Mouse (Mus musculus): ENCODE data around the gene Fitm2. TPM values are rescaled to one million over a fixed set of nuclear protein-coding genes. Genes with fewer than 3 reads are reported as not detected.

The Fitm2 gene
- 11.6 and 12.1 TPM in 2 replicates for polyA plus RNA-seq (2015; fragmentation: Nextera tagmentation; extraction: Ambion mirVana)

DNA sequence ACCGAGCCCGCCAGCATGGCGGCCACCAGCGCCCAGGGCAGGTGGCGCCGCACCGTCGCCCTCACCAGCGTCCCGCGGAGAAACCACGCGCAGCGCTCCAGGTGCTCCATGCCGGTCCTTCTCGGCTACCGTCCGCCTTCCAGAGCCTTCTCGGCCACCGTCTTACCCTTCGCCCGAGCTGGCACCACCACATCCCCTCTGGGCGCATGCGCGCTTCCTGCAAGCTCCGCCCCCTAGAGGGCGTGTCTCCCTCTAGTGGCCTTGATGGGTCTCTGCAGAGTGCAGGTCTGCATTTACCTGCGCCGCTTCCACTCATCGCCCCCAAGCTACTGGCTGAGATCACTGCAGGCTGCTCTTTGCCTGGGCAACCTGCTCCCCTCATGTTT, at the start of gene Fitm2:
TSS of gene Fitm2 (minus strand) at position 164 of the 386 bp plus-strand sequence.
- ATAC-seq (ENCODE audit: insufficient number of reproducible peaks, low FRiP score, low TSS enrichment, low read depth): peak; percentile 92
- H3K9me3 ChIP-seq (replicated peaks): no peaks in the 10 kb centered on the region
- H3K4me1 ChIP-seq: peaks cover 10% of the 10 kb centered on the region
- H3K4me3 ChIP-seq (replicated peaks): peak within 1 kb of the TSS; percentile 86
- H3K4me2 ChIP-seq (replicated peaks): peak within 1 kb of the TSS; percentile 76
- H3K36me3 ChIP-seq: peaks cover 18% of the 10 kb centered on the region; the same call in 1 of the 2 replicates
- peak within 1 kb of the TSS; percentile 79 for H3K9ac ChIP-seq
- under 1% methylated on average over 30 of the region's 30 CpGs for WGBS
- H3K27ac ChIP-seq (replicated peaks): peak within 1 kb of the TSS; percentile 71
- H3K27me3 ChIP-seq: no peaks in the 10 kb centered on the region

DNA sequence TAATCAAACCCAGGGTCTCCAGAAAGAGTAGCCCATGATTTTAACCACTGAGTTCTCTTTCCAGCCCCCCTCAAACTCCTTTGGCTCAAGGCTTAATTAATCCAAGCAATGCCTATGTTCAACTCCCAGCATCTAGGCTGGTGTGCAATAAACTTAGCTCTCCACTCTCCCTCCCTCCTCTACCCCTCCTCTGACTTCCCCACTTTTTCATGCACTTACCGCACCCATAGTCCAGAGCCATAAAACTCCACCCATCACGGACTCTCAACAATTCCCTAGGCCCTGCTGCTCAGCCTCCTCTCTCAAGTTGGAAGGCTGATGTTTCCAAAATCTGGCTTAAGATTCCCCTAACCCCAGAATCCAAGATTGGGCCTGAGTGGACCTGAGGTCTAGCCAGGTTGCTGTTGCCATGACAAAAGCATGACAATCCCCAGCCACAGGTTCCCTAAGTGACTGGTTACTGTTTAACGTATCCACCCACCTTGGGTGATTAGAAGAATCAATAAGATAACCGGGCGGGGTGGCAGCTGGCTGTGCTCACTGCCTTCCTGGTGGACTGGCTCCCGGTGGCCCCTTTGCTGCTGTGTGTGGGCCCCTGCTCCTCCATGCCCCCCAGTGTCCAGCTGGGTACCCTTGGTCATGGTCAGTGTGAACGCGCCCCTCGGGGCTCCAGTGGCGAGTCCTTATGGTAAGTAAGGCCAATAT, 34.0 kb upstream of the Fitm2 start, which contains the start of gene Hnf4a:
TSS of gene Hnf4a (plus strand) at position 509 of the 705 bp plus-strand sequence.
- no peak within 1 kb of the TSS for H3K4me3 ChIP-seq (replicated peaks)
- H3K27ac ChIP-seq (replicated peaks): no peak within 1 kb of the TSS
- no peaks in the 10 kb centered on the region for H3K9me3 ChIP-seq (replicated peaks)
- no peaks in the 10 kb centered on the region for H3K27me3 ChIP-seq
- H3K9ac ChIP-seq: no peak within 1 kb of the TSS
- H3K4me2 ChIP-seq (replicated peaks): no peak within 1 kb of the TSS
- H3K4me1 ChIP-seq: no peaks in the 10 kb centered on the region
- no peak for ATAC-seq (ENCODE audit: insufficient number of reproducible peaks, low FRiP score, low TSS enrichment, low read depth)
- H3K36me3 ChIP-seq: no peaks in the 10 kb centered on the region
- 87% methylated on average over 10 of the region's 10 CpGs for WGBS

DNA sequence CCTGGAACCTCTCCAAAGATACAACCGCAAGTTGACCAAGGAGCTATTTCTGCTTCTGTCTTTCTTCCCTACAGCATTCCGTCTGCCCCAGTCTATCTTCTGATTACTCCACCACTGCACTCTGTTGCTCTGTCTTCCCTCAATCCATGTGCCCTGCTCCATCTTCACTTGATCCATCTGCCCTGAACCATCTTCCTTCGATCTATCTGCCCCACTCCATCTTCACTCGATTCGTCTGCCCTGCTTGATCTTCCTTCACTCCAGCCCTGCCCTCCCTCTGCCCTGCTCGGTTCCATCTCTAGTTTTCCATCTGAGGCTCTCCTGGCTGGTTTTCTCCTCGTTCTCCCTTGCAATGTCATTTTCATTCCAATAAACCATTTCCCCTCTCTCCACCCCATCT, 30.8 kb upstream of the Fitm2 start:
- no peak for ATAC-seq (ENCODE audit: insufficient number of reproducible peaks, low FRiP score, low TSS enrichment, low read depth)
- H3K27me3 ChIP-seq: no peaks in the 10 kb centered on the region
- H3K4me1 ChIP-seq: no peaks in the 10 kb centered on the region
- no peak overlapping the region for H3K27ac ChIP-seq (replicated peaks)
- no peak overlapping the region for H3K9ac ChIP-seq
- no peaks in the 10 kb centered on the region for H3K9me3 ChIP-seq (replicated peaks)
- no peaks in the 10 kb centered on the region for H3K36me3 ChIP-seq
- no peak overlapping the region for H3K4me2 ChIP-seq (replicated peaks)
- no peak overlapping the region for H3K4me3 ChIP-seq (replicated peaks)
- 78% methylated on average over 7 of the region's 7 CpGs for WGBS

DNA sequence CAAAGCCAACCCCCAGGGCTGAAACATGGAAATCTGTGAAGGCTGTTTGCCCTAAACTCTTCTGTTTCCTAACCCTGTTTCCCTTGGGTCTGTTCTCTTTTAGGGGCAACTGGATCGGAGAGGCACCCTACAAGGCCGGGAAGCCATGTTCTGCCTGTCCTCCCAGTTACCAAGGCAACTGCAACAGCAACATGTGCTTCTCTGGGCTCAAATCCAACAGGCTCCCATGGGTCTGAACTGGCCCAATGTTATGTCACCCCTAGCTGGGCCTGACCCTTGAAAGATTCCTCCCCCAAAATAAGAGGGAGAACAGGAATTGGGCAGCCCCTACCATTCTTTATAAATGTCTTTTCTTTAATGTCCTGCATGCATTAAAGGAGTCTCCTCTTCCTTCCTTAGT, 29.8 kb upstream of the Fitm2 start:
- 68% methylated on average over 2 of the region's 2 CpGs for WGBS
- H3K9ac ChIP-seq: no peak overlapping the region
- no peaks in the 10 kb centered on the region for H3K9me3 ChIP-seq (replicated peaks)
- no peaks in the 10 kb centered on the region for H3K4me1 ChIP-seq
- no peak overlapping the region for H3K4me2 ChIP-seq (replicated peaks)
- no peak for ATAC-seq (ENCODE audit: insufficient number of reproducible peaks, low FRiP score, low TSS enrichment, low read depth)
- H3K27me3 ChIP-seq: no peaks in the 10 kb centered on the region
- no peaks in the 10 kb centered on the region for H3K36me3 ChIP-seq
- no peak overlapping the region for H3K27ac ChIP-seq (replicated peaks)
- H3K4me3 ChIP-seq (replicated peaks): no peak overlapping the region

DNA sequence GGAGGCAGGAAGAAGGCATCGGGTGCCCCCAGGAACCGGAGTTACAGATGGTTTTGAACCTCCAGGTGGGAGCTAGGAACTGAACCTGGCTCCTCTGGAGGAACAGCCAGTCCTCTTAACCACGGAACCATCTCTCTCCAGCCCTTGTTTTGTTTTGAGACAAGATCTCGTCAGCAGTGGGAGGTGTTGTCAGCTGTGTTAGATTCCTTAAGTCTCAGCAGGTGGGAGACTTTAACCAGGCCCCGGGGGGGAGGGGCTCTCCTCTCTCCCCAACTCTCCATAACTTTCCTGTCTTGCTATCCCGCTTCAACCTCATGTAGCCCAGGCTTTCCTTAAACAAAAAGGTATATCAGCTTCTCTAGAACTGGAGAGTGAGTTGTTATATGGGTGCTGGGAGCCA, 22.0 kb upstream of the Fitm2 start:
- H3K4me1 ChIP-seq: peaks cover 5% of the 10 kb centered on the region; the same call in 1 of the 2 replicates
- no peak overlapping the region for H3K27ac ChIP-seq (replicated peaks)
- 41% methylated on average over 6 of the region's 6 CpGs for WGBS
- 0 out of 2 replicates have a peak, but pooled peaks cover 4% of the 10 kb centered on the region for H3K27me3 ChIP-seq
- H3K4me2 ChIP-seq (replicated peaks): no peak overlapping the region
- H3K36me3 ChIP-seq: no peaks in the 10 kb centered on the region
- no peak overlapping the region for H3K9ac ChIP-seq
- no peak for ATAC-seq (ENCODE audit: insufficient number of reproducible peaks, low FRiP score, low TSS enrichment, low read depth)
- H3K4me3 ChIP-seq (replicated peaks): no peak overlapping the region
- H3K9me3 ChIP-seq (replicated peaks): no peaks in the 10 kb centered on the region

DNA sequence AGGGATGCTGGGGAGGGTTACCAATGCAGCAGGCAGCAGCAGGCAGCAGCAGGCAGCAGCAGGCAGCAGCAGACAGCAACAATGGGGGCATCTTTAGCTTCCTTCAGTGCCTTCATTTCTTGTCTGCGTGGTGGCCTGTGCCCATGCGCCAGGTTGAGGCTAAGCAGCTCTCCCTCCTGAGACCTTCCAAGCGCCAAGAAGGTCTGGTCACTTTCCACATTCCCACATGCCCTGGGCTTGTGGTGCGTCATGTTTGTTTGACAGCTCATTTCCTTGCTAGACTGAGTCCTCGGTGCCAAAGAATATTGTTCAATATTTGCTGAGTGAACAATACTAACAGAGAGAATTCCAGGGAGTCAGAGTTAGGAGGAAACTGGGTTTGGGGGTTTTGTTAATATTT, 21.5 kb upstream of the Fitm2 start:
- ATAC-seq (ENCODE audit: insufficient number of reproducible peaks, low FRiP score, low TSS enrichment, low read depth): no peak
- Histone ChIP-seq H3K4me3 (replicated peaks) (no peak overlapping the region), H3K4me1 (peaks cover 5% of the 10 kb centered on the region; the same call in 1 of the 2 replicates), H3K4me2 (replicated peaks) (no peak overlapping the region), H3K9me3 (replicated peaks) (no peaks in the 10 kb centered on the region), H3K27ac (replicated peaks) (no peak overlapping the region), H3K9ac (no peak overlapping the region), H3K36me3 (no peaks in the 10 kb centered on the region), H3K27me3 (0 out of 2 replicates have a peak, but pooled peaks cover 4% of the 10 kb centered on the region)
- 47% methylated on average over 5 of the region's 5 CpGs for WGBS

DNA sequence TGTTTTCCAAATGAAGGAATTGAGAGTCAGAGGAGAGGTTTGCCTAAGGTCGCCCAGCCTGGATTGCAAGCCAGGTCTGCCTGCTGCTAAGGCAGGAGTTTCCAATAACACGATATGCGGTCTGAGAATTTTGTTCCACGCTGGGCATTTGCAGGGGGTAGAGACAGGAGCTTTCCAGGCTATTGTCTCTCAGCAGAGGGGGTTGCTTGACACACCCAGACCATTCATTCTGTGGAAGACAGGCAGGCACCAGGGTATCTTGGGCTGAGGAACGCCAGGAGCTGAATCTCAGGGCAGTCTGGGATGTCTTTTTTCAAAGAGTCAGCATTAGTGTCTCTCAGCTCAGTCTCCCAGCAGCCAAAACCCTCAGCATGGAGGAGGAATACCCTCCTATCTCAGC, 20.6 kb upstream of the Fitm2 start:
- WGBS: 17% methylated on average over 5 of the region's 5 CpGs
- Histone ChIP-seq H3K4me3 (replicated peaks) (no peak overlapping the region), H3K4me2 (replicated peaks) (no peak overlapping the region), H3K9ac (no peak overlapping the region), H3K27ac (replicated peaks) (no peak overlapping the region), H3K9me3 (replicated peaks) (no peaks in the 10 kb centered on the region), H3K4me1 (peaks cover 5% of the 10 kb centered on the region; the same call in 1 of the 2 replicates), H3K36me3 (no peaks in the 10 kb centered on the region), H3K27me3 (0 out of 2 replicates have a peak, but pooled peaks cover 4% of the 10 kb centered on the region)
- ATAC-seq (ENCODE audit: insufficient number of reproducible peaks, low FRiP score, low TSS enrichment, low read depth): no peak

DNA sequence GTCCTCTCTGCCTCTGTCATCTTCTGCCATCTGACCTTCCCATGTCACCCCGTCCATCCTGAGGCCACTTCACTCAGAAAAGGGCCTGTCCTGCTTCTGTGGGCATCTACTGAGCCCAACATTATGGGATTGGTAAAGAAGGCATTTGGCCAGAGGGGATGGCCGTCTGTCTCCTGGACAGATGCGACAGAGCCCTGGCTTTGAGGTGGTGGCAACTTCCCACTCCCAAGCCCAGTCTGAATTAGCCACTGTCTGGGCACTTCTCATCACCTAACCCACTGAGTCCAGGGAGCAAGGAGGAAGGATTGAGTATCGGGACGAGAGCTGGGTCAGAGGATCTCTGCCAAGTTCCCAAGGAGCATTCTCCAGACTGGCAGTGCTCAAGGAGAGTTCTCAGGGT, 19.6 kb upstream of the Fitm2 start, which contains the start of gene R3hdml:
TSS of gene R3hdml (plus strand) at position 301 of the 400 bp plus-strand sequence.
- Histone ChIP-seq H3K4me1 (peaks cover 5% of the 10 kb centered on the region; the same call in 1 of the 2 replicates), H3K4me2 (replicated peaks) (no peak within 1 kb of the TSS), H3K9me3 (replicated peaks) (no peaks in the 10 kb centered on the region), H3K9ac (no peak within 1 kb of the TSS), H3K27ac (replicated peaks) (no peak within 1 kb of the TSS), H3K36me3 (no peaks in the 10 kb centered on the region), H3K27me3 (0 out of 2 replicates have a peak, but pooled peaks cover 4% of the 10 kb centered on the region), H3K4me3 (replicated peaks) (no peak within 1 kb of the TSS)
- no peak for ATAC-seq (ENCODE audit: insufficient number of reproducible peaks, low FRiP score, low TSS enrichment, low read depth)
- WGBS: 66% methylated on average over 5 of the region's 5 CpGs

DNA sequence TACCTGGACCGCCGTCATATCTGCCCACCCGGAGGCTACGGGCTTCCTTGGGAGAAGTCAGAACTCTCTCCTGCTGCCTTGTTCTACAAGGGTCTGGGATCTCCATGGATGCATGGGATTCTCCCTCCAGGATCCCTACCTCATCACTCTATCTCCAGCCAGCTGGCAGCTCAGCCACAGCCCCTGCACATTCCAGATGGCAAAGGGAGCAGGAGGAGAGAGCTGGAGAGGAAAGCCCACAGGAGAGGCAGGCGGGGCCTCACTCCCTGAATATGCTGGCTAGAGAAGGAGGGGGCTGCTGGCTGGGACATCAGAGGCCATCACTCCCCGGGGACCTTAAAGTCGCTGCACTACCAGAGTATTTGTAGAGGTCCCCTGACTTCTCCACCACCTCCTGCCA, 18.9 kb upstream of the Fitm2 start:
- Histone ChIP-seq H3K4me3 (replicated peaks) (no peak overlapping the region), H3K9me3 (replicated peaks) (no peaks in the 10 kb centered on the region), H3K4me2 (replicated peaks) (no peak overlapping the region), H3K27me3 (0 out of 2 replicates have a peak, but pooled peaks cover 4% of the 10 kb centered on the region), H3K9ac (no peak overlapping the region), H3K27ac (replicated peaks) (no peak overlapping the region), H3K36me3 (no peaks in the 10 kb centered on the region), H3K4me1 (peaks cover 5% of the 10 kb centered on the region; the same call in 1 of the 2 replicates)
- 49% methylated on average over 7 of the region's 7 CpGs for WGBS
- ATAC-seq (ENCODE audit: insufficient number of reproducible peaks, low FRiP score, low TSS enrichment, low read depth): peak; percentile 39; the same call in 1 of the 2 replicates

DNA sequence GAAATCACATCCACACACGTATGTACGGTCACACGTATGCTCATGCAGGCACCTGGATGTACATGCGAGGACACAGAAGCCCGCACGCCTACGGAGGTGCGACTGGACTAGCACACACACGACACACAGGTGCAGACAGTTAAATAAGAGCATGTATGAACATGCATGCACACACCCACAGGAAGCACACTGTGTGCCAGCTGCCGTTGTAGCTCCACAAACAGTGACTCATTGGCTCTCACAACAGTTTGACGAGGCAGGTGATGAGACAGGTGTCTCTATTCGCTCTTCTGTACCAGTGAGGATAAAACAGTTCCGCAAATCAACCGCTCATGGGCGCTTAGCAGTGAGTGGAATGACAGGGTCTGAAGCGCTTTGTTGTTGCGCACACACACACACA, 18.2 kb upstream of the Fitm2 start:
- no peak overlapping the region for H3K4me3 ChIP-seq (replicated peaks)
- no peak overlapping the region for H3K4me2 ChIP-seq (replicated peaks)
- H3K27me3 ChIP-seq: 0 out of 2 replicates have a peak, but pooled peaks cover 4% of the 10 kb centered on the region
- 84% methylated on average over 17 of the region's 17 CpGs for WGBS
- peaks cover 5% of the 10 kb centered on the region; the same call in 1 of the 2 replicates for H3K4me1 ChIP-seq
- no peak for ATAC-seq (ENCODE audit: insufficient number of reproducible peaks, low FRiP score, low TSS enrichment, low read depth)
- no peaks in the 10 kb centered on the region for H3K9me3 ChIP-seq (replicated peaks)
- no peak overlapping the region for H3K27ac ChIP-seq (replicated peaks)
- H3K9ac ChIP-seq: no peak overlapping the region
- H3K36me3 ChIP-seq: no peaks in the 10 kb centered on the region

DNA sequence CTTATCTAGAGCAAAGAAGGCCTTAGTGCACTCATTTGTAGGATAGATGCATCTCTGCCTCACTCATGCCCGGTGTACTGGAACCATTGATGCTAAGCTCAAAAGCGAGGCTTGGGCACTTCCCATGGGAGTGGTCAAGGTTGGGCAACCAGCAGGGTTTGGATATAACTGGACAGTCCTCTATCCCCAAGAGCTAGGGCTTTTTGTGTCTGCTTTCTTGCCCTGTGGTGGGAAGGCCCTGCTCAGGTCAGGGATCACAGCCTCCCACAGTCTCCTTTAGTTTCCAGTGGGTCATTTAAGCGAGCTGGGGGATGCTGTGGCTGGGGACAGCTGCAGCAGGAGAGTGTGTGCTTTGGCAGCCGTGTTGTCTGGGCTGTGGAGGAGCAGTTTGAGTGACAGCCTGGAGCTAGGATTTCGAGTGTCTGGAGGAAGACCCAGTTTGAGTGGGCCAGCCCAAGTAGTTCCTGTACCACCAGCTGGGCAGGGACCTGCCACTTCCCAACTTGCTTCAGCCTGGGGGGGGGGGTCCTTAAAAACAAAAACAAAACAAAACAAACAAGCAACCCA, 17.4 kb upstream of the Fitm2 start:
- no peak overlapping the region for H3K9ac ChIP-seq
- 41% methylated on average over 5 of the region's 5 CpGs for WGBS
- no peak overlapping the region for H3K27ac ChIP-seq (replicated peaks)
- H3K36me3 ChIP-seq: no peaks in the 10 kb centered on the region
- H3K4me2 ChIP-seq (replicated peaks): no peak overlapping the region
- ATAC-seq (ENCODE audit: insufficient number of reproducible peaks, low FRiP score, low TSS enrichment, low read depth): no peak
- H3K4me1 ChIP-seq: peaks cover 5% of the 10 kb centered on the region; the same call in 1 of the 2 replicates
- H3K9me3 ChIP-seq (replicated peaks): no peaks in the 10 kb centered on the region
- 0 out of 2 replicates have a peak, but pooled peaks cover 4% of the 10 kb centered on the region for H3K27me3 ChIP-seq
- no peak overlapping the region for H3K4me3 ChIP-seq (replicated peaks)
